9 mouse cellular contexts compared by ENCODE assay signal in the genomic region with DNA sequence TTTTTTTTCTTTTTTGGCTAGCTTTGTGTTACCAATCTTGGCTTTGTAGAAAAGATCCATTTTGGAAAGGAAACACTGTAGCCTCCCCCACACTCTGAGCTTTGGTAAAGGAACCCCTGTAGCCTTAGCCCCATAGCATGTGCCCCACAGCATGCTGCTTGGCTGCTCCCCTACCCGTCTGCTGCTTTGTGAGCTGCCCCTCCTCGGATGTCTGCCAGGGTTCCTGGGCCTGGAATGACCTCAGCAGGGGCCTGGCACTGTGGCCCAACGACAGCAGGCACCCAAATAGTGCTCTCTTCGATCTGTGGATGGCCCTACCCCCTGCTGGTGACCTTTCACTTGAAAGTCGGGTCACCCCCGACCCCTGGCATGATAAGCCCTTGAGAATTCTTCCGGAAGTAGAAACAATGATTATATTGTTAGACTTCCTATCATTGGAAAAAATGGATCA.
A peak's percentile ranks its signal among the peaks of the same experiment; 100 is the strongest.
DNase-seq lines count a peak whose midpoint lies in the region; ATAC-seq and TF ChIP-seq lines count a peak whose summit lies in the region.
"Had no signal": no experiment of that assay in that cellular context is flagged by ENCODE, and none has a peak within 500 bp of the region (broad histone marks: within the 10 kb centered on the region; RNA-seq: fewer than 3 reads in every experiment).

No protein-coding gene starts in this region.

- no peaks in the 10 kb centered on the region for H3K9me3 ChIP-seq in embryonic facial prominence, embryonic 11.5 days (replicated peaks; ENCODE audit: control insufficient read depth, low read length)

- ATAC-seq in embryonic facial prominence, embryonic 11.5 days (replicated peaks; ENCODE audit: insufficient number of reproducible peaks, low FRiP score, low TSS enrichment, low read depth), result no peak

- intact Hi-C loops in heart, postnatal 25 days (cut with DNase I), result no loop called here

- peak; percentile 95 for DNase-seq in heart, adult 11 months
- no peak for DNase-seq in heart, postnatal 25 days (ENCODE audit: low spot score)
- peak; percentile 62 for DNase-seq in brain, embryonic 14.5 days (ENCODE audit: low read depth)
- no peak for DNase-seq in embryonic facial prominence, embryonic 11.5 days (ENCODE audit: low spot score)
- peak; percentile 43 to 48 for DNase-seq in layer of hippocampus, adult 2 months (ENCODE audit: low spot score in 2 of 2)
- no peak for DNase-seq in thymus, adult 18-20 months
- DNase-seq in thymus, postnatal 25 days, result no peak
- DNase-seq in lung, postnatal 4 days, result no peak

- H3K9ac ChIP-seq in embryonic facial prominence, embryonic 11.5 days (replicated peaks; ENCODE audit: low read length), result no peak overlapping the region
- H3K9ac ChIP-seq: liver, embryonic 14.5 days had no signal

- H3K27ac ChIP-seq in embryonic facial prominence, embryonic 11.5 days (replicated peaks; ENCODE audit: low read depth, low read length), result 0 out of 2 replicates have a peak overlapping the region, but pooled peaks have one; percentile 28
- H3K27ac ChIP-seq in layer of hippocampus, adult 2 months, result peak overlapping the region; percentile 73
- H3K27ac ChIP-seq: liver, embryonic 14.5 days had no signal

- H3K27me3 ChIP-seq in embryonic facial prominence, embryonic 11.5 days (ENCODE audit: control insufficient read depth, insufficient read depth, low read length), result no peaks in the 10 kb centered on the region

- H3K36me3 ChIP-seq in embryonic facial prominence, embryonic 11.5 days (replicated peaks; ENCODE audit: control insufficient read depth, insufficient read depth, low read depth, low read length), result no peaks in the 10 kb centered on the region

- no peak for TF ChIP-seq CTCF in brain, embryonic 14.5 days (IDR thresholded peaks at IDR 0.05; ENCODE audit: borderline replicate concordance, extremely low read depth, insufficient read depth, insufficient read length)
- TF ChIP-seq CTCF in layer of hippocampus, adult 2 months (conservative IDR thresholded peaks at IDR 0.05), result peak; percentile 50

- TF ChIP-seq POLR2A in brain, embryonic 14.5 days (IDR thresholded peaks at IDR 0.05; ENCODE audit: borderline replicate concordance, extremely low read depth, insufficient read depth, insufficient read length, poor library complexity, severe bottlenecking), result no peak

- no peak overlapping the region for H3K4me2 ChIP-seq in embryonic facial prominence, embryonic 11.5 days (ENCODE audit: low read depth, low read length)

- no peak overlapping the region for H3K4me3 ChIP-seq in embryonic facial prominence, embryonic 11.5 days (ENCODE audit: low read depth, low read length)
- H3K4me3 ChIP-seq in layer of hippocampus, adult 2 months, result no peak overlapping the region

- 21% methylated on average over 7 of the region's 7 CpGs for WGBS in embryonic facial prominence, embryonic 11.5 days

- peaks cover 3% of the 10 kb centered on the region for H3K4me1 ChIP-seq in embryonic facial prominence, embryonic 11.5 days (ENCODE audit: control insufficient read depth, insufficient read depth, low read length)

Comparison
In these comparisons a context has a peak if more than half of its experiments do, and no peak if none do; other contexts are left out.
1. DNase-seq: peak in heart, adult 11 months (single experiment), brain, embryonic 14.5 days (single experiment) and layer of hippocampus, adult 2 months (2 of 2); none in heart, postnatal 25 days (single experiment), embryonic facial prominence, embryonic 11.5 days (single experiment), thymus, adult 18-20 months (0 of 2), thymus, postnatal 25 days (single experiment) and lung, postnatal 4 days (0 of 2).